Mouse (Mus musculus) liver, postnatal 0 days (tissue): ENCODE measurements around the gene Ddx28. TPM values are rescaled to one million over a fixed set of nuclear protein-coding genes. Genes with fewer than 3 reads are reported as not detected.

Experiments
- ATAC-seq: fragments of 200-750 bp; cut with Nextera tagmentation; 2 replicates; pipeline ENCODE4 v1.8.0; 2017; ENCODE audit warnings: mild to moderate bottlenecking, moderate library complexity
- DNase-seq: peaks from one replicate; pipeline ENCODE4 v3.0.0-alpha.2; 2016
- H3K27ac ChIP-seq: fragments of 300-500 bp; sonication (generic); 2 replicates; pipeline ENCODE4 v1.5.1; 2014; ENCODE audit warnings: antibody characterized with exemption, moderate library complexity, mild to moderate bottlenecking, low read depth
- H3K27me3 ChIP-seq: fragments of 300-500 bp; sonication (generic); 2 replicates; pipeline ENCODE4 v1.6.1; 2014; ENCODE audit warnings: low read length, control low read depth, mixed read lengths; ENCODE audit not compliant: insufficient read depth
- H3K36me3 ChIP-seq: fragments of 300-500 bp; sonication (generic); replicated peaks from 2 replicates; pipeline ENCODE4 v1.6.1; 2014; ENCODE audit warnings: mild to moderate bottlenecking, control low read depth, low read length, moderate library complexity, mixed read lengths; ENCODE audit not compliant: insufficient read depth
- H3K4me1 ChIP-seq: fragments of 300-500 bp; sonication (generic); 2 replicates; pipeline ENCODE4 v1.6.1; 2014; ENCODE audit warnings: antibody characterized with exemption, mild to moderate bottlenecking, control low read depth; ENCODE audit not compliant: insufficient read depth
- H3K4me2 ChIP-seq: fragments of 300-500 bp; sonication (generic); 2 replicates; pipeline ENCODE4 v1.6.1; 2014; ENCODE audit warnings: low read depth, mild to moderate bottlenecking, low read length, moderate library complexity, mixed read lengths
- H3K4me3 ChIP-seq: fragments of 300-500 bp; sonication (generic); 2 replicates; pipeline ENCODE4 v1.5.1; 2014; ENCODE audit warnings: low read depth, low read length
- H3K9ac ChIP-seq: fragments of 300-500 bp; sonication (generic); replicated peaks from 2 replicates; pipeline ENCODE4 v1.6.1; 2014; ENCODE audit warnings: mild to moderate bottlenecking, moderate library complexity
- H3K9me3 ChIP-seq: fragments of 300-500 bp; sonication (generic); 2 replicates; pipeline ENCODE4 v1.6.1; 2016; ENCODE audit warnings: mild to moderate bottlenecking, control low read depth, low read length, mixed read lengths
- CTCF ChIP-seq: sonication (generic); IDR thresholded peaks from 2 replicates; pipeline ENCODE4 v1.5.1; 2016; ENCODE audit warnings: antibody characterized with exemption, low read depth
- EP300 ChIP-seq: IDR thresholded peaks from 2 replicates; pipeline ENCODE4 v1.6.1; 2016; ENCODE audit warnings: antibody characterized with exemption, low read depth, mild to moderate bottlenecking
- WGBS: fragments of 180-500 bp; shearing (Covaris S2); extraction: QIAGEN DNeasy Blood & Tissue Kit; methylation state at CpG from one replicate; pipeline ENCODE4 v1.1.7; 2014; ENCODE audit not compliant: insufficient replicate concordance; 5-methylcytosine and 5-hydroxymethylcytosine counted together
- polyA plus RNA-seq: library from polyadenylated mRNA; unstranded; fragments of >200 nt; fragmentation: Nextera tagmentation; extraction: Ambion mirVana; gene quantifications from 2 replicates; pipeline ENCODE4 v1.2.1, GENCODE M21; 2015

The Ddx28 gene
- polyA plus RNA-seq = 13.0 and 14.7 TPM in 2 replicates

GRCm38 (mm10) chr8:106011643-106011986, at the start of gene Ddx28:
Gene Ddx28 (minus strand): TSS chr8:106011882.
- Histone ChIP-seq H3K4me1 (peaks cover 18% of the 10 kb centered on the region), H3K9ac (peak within 1 kb of the TSS; percentile 80), H3K4me2 (peak within 1 kb of the TSS; percentile 94), H3K27me3 (no peaks in the 10 kb centered on the region), H3K27ac (peak within 1 kb of the TSS; percentile 82), H3K9me3 (no peaks in the 10 kb centered on the region), H3K4me3 (peak within 1 kb of the TSS; percentile 72), H3K36me3 (no peaks in the 10 kb centered on the region)
- no peak; the same call in 1 of the 2 replicates for TF ChIP-seq EP300
- no peak for TF ChIP-seq CTCF
- DNase-seq = no peak
- WGBS = under 1% methylated on average over 6 of the region's 6 CpGs
- peak; percentile 60 for ATAC-seq

- H3K27me3 ChIP-seq = no peaks in the 10 kb centered on the region
- no peak for DNase-seq
- H3K4me1 ChIP-seq = peaks cover 26% of the 10 kb centered on the region
- H3K4me3 ChIP-seq = peak overlapping the region; percentile 98
- H3K9me3 ChIP-seq = no peaks in the 10 kb centered on the region
- H3K36me3 ChIP-seq = no peaks in the 10 kb centered on the region; the same call in 1 of the 2 replicates
- under 1% methylated on average over 3 of the region's 3 CpGs for WGBS
- peak overlapping the region; percentile 77 for H3K4me2 ChIP-seq
- no peak for ATAC-seq
- TF ChIP-seq CTCF (no peak), EP300 (no peak)
- peak overlapping the region; percentile 97 for H3K9ac ChIP-seq
- H3K27ac ChIP-seq = peak overlapping the region; percentile 99
These were observed 48.8 kb upstream of the Ddx28 start for GRCm38 (mm10) chr8:106060521-106060920.

GRCm38 (mm10) chr8:106059613-106060371, 48.1 kb upstream of the Ddx28 start:
- peak overlapping the region; percentile 97 for H3K9ac ChIP-seq
- H3K4me1 ChIP-seq = peaks cover 32% of the 10 kb centered on the region
- no peaks in the 10 kb centered on the region; the same call in 1 of the 2 replicates for H3K36me3 ChIP-seq
- H3K4me2 ChIP-seq = peak overlapping the region; percentile 77
- H3K4me3 ChIP-seq = peak overlapping the region; percentile 98
- no peaks in the 10 kb centered on the region for H3K27me3 ChIP-seq
- H3K9me3 ChIP-seq = no peaks in the 10 kb centered on the region
- TF ChIP-seq CTCF = peak; percentile 14
- no peak for TF ChIP-seq EP300
- peak overlapping the region; percentile 99 for H3K27ac ChIP-seq
- ATAC-seq = peak; percentile 58
- under 1% methylated on average over 51 of the region's 83 CpGs for WGBS
- peak; percentile 74 for DNase-seq

GRCm38 (mm10) chr8:106058731-106059612, 47.3 kb upstream of the Ddx28 start, which contains the start of gene Nfatc3:
Gene Nfatc3 (plus strand): TSS chr8:106058840.
- DNase-seq = peak; percentile 97
- Histone ChIP-seq H3K27ac (peak within 1 kb of the TSS; percentile 99), H3K9me3 (no peaks in the 10 kb centered on the region), H3K27me3 (no peaks in the 10 kb centered on the region), H3K4me1 (peaks cover 39% of the 10 kb centered on the region), H3K4me3 (peak within 1 kb of the TSS; percentile 98), H3K36me3 (no peaks in the 10 kb centered on the region; the same call in 1 of the 2 replicates), H3K9ac (peak within 1 kb of the TSS; percentile 97), H3K4me2 (peak within 1 kb of the TSS; percentile 77)
- TF ChIP-seq CTCF = no peak
- TF ChIP-seq EP300 = peak; percentile 63; the same call in 1 of the 2 replicates
- WGBS = under 1% methylated on average over 42 of the region's 52 CpGs
- ATAC-seq = peak; percentile 94

- DNase-seq (no peak), ATAC-seq (no peak)
- no peak overlapping the region for H3K9ac ChIP-seq
- peaks cover 32% of the 10 kb centered on the region for H3K4me1 ChIP-seq
- H3K4me2 ChIP-seq = no peak overlapping the region
- TF ChIP-seq EP300 (no peak), CTCF (no peak)
- no peaks in the 10 kb centered on the region for H3K9me3 ChIP-seq
- no peak overlapping the region for H3K27ac ChIP-seq
- no peak overlapping the region for H3K4me3 ChIP-seq
- H3K27me3 ChIP-seq = no peaks in the 10 kb centered on the region
- WGBS = 67% methylated on average over 4 of the region's 4 CpGs
- 0 out of 2 replicates have a peak, but pooled peaks cover 4% of the 10 kb centered on the region for H3K36me3 ChIP-seq
These were observed 44.8 kb upstream of the Ddx28 start for GRCm38 (mm10) chr8:106056455-106056982.

GRCm38 (mm10) chr8:106055038-106055437, 43.4 kb upstream of the Ddx28 start:
- ATAC-seq (no peak), DNase-seq (no peak)
- H3K4me2 ChIP-seq = peak overlapping the region; percentile 27; the same call in 1 of the 2 replicates
- TF ChIP-seq CTCF = no peak
- TF ChIP-seq EP300 = no peak
- peaks cover 30% of the 10 kb centered on the region for H3K4me1 ChIP-seq
- WGBS = 67% methylated on average over 3 of the region's 3 CpGs
- H3K27me3 ChIP-seq = no peaks in the 10 kb centered on the region
- H3K9ac ChIP-seq = no peak overlapping the region
- peak overlapping the region; percentile 91 for H3K27ac ChIP-seq
- H3K9me3 ChIP-seq = no peaks in the 10 kb centered on the region
- no peak overlapping the region for H3K4me3 ChIP-seq
- 0 out of 2 replicates have a peak, but pooled peaks cover 10% of the 10 kb centered on the region for H3K36me3 ChIP-seq
